Mouse (Mus musculus) lung, embryonic 14.5 days (tissue): ENCODE measurements at regions not wholly inside any gene's neighbourhood (a gene's known extent, or its start where the extent isn't known, plus 50 kb on each side); places are given as distances from the start of the nearest gene placed in this dataset.

ENCODE experiments used
- ATAC-seq: fragments of 200-750 bp; cut with Nextera tagmentation; 2 replicates; pipeline ENCODE4 v1.8.0; 2017; ENCODE audit warnings: mild to moderate bottlenecking, moderate TSS enrichment, moderate library complexity; ENCODE audit not compliant: insufficient read depth
- DNase-seq: peaks from one replicate; pipeline ENCODE4 v3.0.0-alpha.2; 2015
- H3K27ac ChIP-seq: fragments of 300-500 bp; sonication (generic); 2 replicates; pipeline ENCODE4 v1.5.1; 2014; ENCODE audit warnings: low read depth, mild to moderate bottlenecking, moderate library complexity
- H3K27me3 ChIP-seq: fragments of 300-500 bp; sonication (generic); 2 replicates; pipeline ENCODE4 v1.6.1; 2014; ENCODE audit warnings: low read length, control low read depth; ENCODE audit not compliant: insufficient read depth
- H3K36me3 ChIP-seq: fragments of 300-500 bp; sonication (generic); 2 replicates; pipeline ENCODE4 v1.6.1; 2014; ENCODE audit warnings: control low read depth; ENCODE audit not compliant: insufficient read depth
- H3K4me1 ChIP-seq: fragments of 300-500 bp; sonication (generic); 2 replicates; pipeline ENCODE4 v1.6.1; 2014; ENCODE audit warnings: antibody characterized with exemption, control low read depth; ENCODE audit not compliant: insufficient read depth
- H3K4me2 ChIP-seq: fragments of 300-500 bp; sonication (generic); 2 replicates; pipeline ENCODE4 v1.6.1; 2014; ENCODE audit warnings: mild to moderate bottlenecking
- H3K4me3 ChIP-seq: fragments of 300-500 bp; sonication (generic); 2 replicates; pipeline ENCODE4 v1.5.1; 2014; ENCODE audit warnings: low read depth, low read length
- H3K9ac ChIP-seq: fragments of 300-500 bp; sonication (generic); 2 replicates; pipeline ENCODE4 v1.6.1; 2014
- H3K9me3 ChIP-seq: fragments of 300-500 bp; sonication (generic); 2 replicates; pipeline ENCODE4 v1.6.1; 2016; ENCODE audit warnings: low read depth, low read length, control low read depth
- CTCF ChIP-seq: IDR thresholded peaks from 2 replicates; pipeline ENCODE4 v1.5.1; 2016; ENCODE audit warnings: antibody characterized with exemption, low read depth
- WGBS: fragments of 180-500 bp; shearing (Covaris S2); extraction: QIAGEN DNeasy Blood & Tissue Kit; methylation state at CpG from one replicate; pipeline ENCODE4 v1.1.7; 2014; 5-methylcytosine and 5-hydroxymethylcytosine counted together

DNA sequence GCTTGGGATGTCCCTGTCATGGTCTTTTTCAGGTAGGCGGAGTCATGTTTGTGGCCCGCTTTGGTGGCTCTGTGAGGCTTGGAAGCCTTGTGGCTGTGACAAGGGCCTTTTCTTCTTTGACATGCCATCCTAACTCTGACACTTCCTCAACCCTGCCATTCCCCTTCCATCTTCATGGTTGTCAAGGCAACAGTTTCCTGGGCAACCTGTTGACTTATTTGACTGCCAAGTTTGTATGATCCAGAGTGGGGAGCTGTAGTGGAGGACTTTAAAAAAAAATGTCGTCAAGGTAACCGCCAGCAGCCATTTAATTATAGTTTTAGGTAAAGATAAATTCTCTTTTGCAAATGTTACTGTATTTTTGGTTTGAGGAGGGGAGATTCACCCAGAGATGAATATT, 56.8 kb upstream of the Kcng1 start:
- Histone ChIP-seq H3K9me3 (no peaks in the 10 kb centered on the region), H3K27ac (no peak overlapping the region), H3K4me3 (no peak overlapping the region), H3K4me2 (no peak overlapping the region), H3K36me3 (no peaks in the 10 kb centered on the region), H3K27me3 (no peaks in the 10 kb centered on the region), H3K9ac (no peak overlapping the region), H3K4me1 (peaks cover 9% of the 10 kb centered on the region; the same call in 1 of the 2 replicates)
- DNase-seq (peak; percentile 71), ATAC-seq (no peak)
- 67% methylated on average over 4 of the region's 4 CpGs for WGBS
- TF ChIP-seq CTCF, result no peak

- H3K9ac ChIP-seq, result no peak overlapping the region
- no peak overlapping the region for H3K27ac ChIP-seq
- no peak for ATAC-seq
- H3K36me3 ChIP-seq, result no peaks in the 10 kb centered on the region
- no peak overlapping the region for H3K4me2 ChIP-seq
- DNase-seq, result peak; percentile 40
- H3K4me3 ChIP-seq, result no peak overlapping the region
- no peaks in the 10 kb centered on the region for H3K9me3 ChIP-seq
- H3K4me1 ChIP-seq, result peaks cover 16% of the 10 kb centered on the region; the same call in 1 of the 2 replicates
- 30% methylated on average over 3 of the region's 3 CpGs for WGBS
- no peaks in the 10 kb centered on the region for H3K27me3 ChIP-seq
- TF ChIP-seq CTCF, result no peak
Measured at GRCm38 (mm10) chr2:168337611-168338010, 56.1 kb upstream of the Kcng1 start.

GRCm38 (mm10) chr2:168335739-168336385, 54.3 kb upstream of the Kcng1 start:
- no peaks in the 10 kb centered on the region for H3K27me3 ChIP-seq
- TF ChIP-seq CTCF, result no peak
- H3K9ac ChIP-seq, result no peak overlapping the region
- H3K4me1 ChIP-seq, result peaks cover 16% of the 10 kb centered on the region; the same call in 1 of the 2 replicates
- no peaks in the 10 kb centered on the region for H3K36me3 ChIP-seq
- H3K4me2 ChIP-seq, result no peak overlapping the region
- H3K4me3 ChIP-seq, result no peak overlapping the region
- WGBS, result 78% methylated on average over 11 of the region's 11 CpGs
- H3K27ac ChIP-seq, result no peak overlapping the region
- no peak for ATAC-seq
- DNase-seq, result no peak
- no peaks in the 10 kb centered on the region for H3K9me3 ChIP-seq

- Histone ChIP-seq H3K4me3 (no peak overlapping the region), H3K4me2 (no peak overlapping the region), H3K9me3 (no peaks in the 10 kb centered on the region), H3K27ac (no peak overlapping the region), H3K4me1 (peaks cover 16% of the 10 kb centered on the region; the same call in 1 of the 2 replicates), H3K9ac (no peak overlapping the region), H3K36me3 (no peaks in the 10 kb centered on the region), H3K27me3 (no peaks in the 10 kb centered on the region)
- no peak for TF ChIP-seq CTCF
- no peak for DNase-seq
- 12% methylated on average over 9 of the region's 9 CpGs for WGBS
- no peak for ATAC-seq
Measured at GRCm38 (mm10) chr2:168334241-168334588, 52.7 kb upstream of the Kcng1 start.

DNA sequence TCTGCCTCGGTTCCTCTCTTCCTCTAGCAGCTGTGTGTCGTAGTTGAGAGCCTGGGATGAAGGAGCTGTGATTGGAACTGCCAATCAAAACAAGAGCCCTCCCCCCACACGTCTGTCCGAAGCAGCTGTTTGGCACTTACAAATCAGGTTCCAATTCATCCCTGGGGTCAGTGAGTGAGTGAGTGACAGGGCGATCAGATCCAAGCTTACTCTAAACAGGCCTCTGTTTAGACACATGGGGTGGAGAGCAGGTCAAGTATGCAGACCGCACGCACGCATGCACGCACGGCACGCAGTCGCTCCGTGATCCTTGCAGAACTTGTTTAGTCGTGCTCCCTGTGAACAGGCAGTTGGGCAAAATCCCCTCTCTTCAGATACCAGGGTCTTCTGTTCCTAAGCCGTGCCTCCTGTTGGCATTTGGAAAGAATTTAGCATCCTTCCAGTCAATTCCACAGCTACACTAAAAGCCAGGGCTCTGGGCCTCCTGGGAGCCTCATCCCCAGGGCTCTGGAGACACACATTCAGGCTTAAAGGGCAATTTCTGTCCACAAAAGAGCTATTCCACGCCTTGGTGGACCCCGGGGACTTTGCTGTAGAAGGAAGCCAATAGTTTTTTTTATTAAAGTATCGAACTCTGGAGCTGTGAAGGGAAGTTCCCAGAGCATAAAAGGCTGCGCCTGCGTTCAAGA, 52.2 kb upstream of the Kcng1 start:
- H3K36me3 ChIP-seq, result no peaks in the 10 kb centered on the region
- H3K9ac ChIP-seq, result no peak overlapping the region; the same call in 1 of the 2 replicates
- peak overlapping the region; percentile 16 for H3K4me2 ChIP-seq
- WGBS, result 17% methylated on average over 20 of the region's 20 CpGs
- no peak overlapping the region for H3K4me3 ChIP-seq
- TF ChIP-seq CTCF, result no peak
- H3K9me3 ChIP-seq, result no peaks in the 10 kb centered on the region
- H3K27ac ChIP-seq, result peak overlapping the region; percentile 60; the same call in 1 of the 2 replicates
- peaks cover 16% of the 10 kb centered on the region; the same call in 1 of the 2 replicates for H3K4me1 ChIP-seq
- peak; percentile 70 for DNase-seq
- no peaks in the 10 kb centered on the region for H3K27me3 ChIP-seq
- peak; percentile 73 for ATAC-seq

DNA sequence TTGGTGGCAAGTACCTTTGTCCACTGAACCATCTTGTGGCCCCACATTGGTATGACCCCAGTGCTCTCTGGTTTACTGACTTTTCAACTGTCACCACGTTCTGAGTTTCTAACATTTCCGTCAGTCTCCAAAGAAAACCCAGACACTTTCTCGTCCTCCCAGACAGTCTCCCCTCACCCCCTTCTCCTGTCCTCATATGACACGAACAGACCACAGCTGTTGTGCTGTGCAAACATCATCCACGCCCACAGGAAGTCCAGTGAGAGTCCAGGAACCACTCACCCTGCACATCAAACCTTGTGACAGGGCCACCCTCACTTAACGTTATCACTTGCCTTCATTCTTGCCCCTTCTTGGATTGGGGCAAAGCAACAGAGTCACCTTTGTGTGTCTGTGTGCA, 51.4 kb upstream of the Kcng1 start:
- Histone ChIP-seq H3K4me1 (peaks cover 16% of the 10 kb centered on the region; the same call in 1 of the 2 replicates), H3K27ac (peak overlapping the region; percentile 60; the same call in 1 of the 2 replicates), H3K36me3 (no peaks in the 10 kb centered on the region), H3K4me2 (peak overlapping the region; percentile 16), H3K4me3 (no peak overlapping the region), H3K9ac (no peak overlapping the region), H3K27me3 (no peaks in the 10 kb centered on the region), H3K9me3 (no peaks in the 10 kb centered on the region)
- 12% methylated on average over 6 of the region's 6 CpGs for WGBS
- peak; percentile 76 for DNase-seq
- TF ChIP-seq CTCF, result no peak
- ATAC-seq, result peak; percentile 85
